Mouse (Mus musculus): ENCODE data around the gene Slc22a14. TPM values are rescaled to one million over a fixed set of nuclear protein-coding genes. Genes with fewer than 3 reads are reported as not detected.

The Slc22a14 gene
- polyA plus RNA-seq (2021): 0.26 TPM

DNA sequence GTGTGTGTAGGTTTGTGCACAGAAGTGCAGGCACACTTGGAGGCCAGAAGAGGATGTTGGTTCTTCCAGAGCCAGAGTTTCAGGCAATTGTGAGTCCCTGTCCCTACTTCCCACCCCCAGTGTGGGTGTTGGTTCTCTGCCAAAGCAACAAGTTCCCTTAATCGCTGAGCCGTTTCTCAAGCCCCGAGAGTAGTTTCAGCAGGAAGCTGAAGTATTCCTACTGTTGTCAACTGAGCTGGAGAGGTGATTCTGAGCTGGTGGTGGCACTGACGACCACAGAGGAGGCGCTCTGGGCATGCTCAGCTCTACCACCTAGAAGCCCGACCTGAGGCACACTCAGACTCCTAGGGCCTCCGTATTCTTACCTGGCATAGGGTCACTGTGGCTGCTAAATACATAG is at the start of gene Slc22a14:
Gene Slc22a14 (minus strand): TSS at position 270 of the 400 bp plus-strand sequence.
- H3K27me3 ChIP-seq: no peaks in the 10 kb centered on the region
- POLR2A ChIA-PET: no interaction called here
- in situ Hi-C loops (cut with MboI; ENCODE audit: low pct_unique_long_range_greater_than_20kb): no loop called here
- TF ChIP-seq CTCF (IDR thresholded peaks at IDR 0.05): no peak
- ATAC-seq (no peak), DNase-seq (ENCODE audit: low read depth, low spot score) (no peak)
- CTCF ChIA-PET: no interaction called here

DNA sequence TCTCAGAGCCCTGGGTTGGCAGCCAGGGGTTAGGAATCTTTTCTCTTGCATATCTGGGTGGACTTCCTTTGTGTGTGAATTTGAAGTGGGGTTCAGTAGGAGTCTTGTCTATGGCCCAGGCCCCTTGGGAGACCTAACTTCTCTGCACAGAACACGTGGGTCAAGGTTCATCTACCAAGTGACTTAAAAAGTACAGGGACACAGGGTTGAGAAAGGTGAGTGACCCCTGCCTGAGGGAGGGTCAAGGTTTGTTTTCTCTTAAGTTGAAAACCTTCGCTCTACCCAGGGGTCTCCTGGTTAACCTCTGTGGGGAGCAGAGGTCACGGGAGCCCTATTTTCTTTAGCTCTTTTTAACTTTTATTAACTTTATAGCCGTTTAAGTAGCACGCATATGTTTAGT is 44.5 kb upstream of the Slc22a14 start:
- CTCF ChIA-PET: no interaction called here
- no peak for TF ChIP-seq CTCF (IDR thresholded peaks at IDR 0.05)
- no peaks in the 10 kb centered on the region for H3K27me3 ChIP-seq
- ATAC-seq (no peak), DNase-seq (ENCODE audit: low read depth, low spot score) (no peak)
- POLR2A ChIA-PET: no interaction called here
- in situ Hi-C loops (cut with MboI; ENCODE audit: low pct_unique_long_range_greater_than_20kb): no loop called here

DNA sequence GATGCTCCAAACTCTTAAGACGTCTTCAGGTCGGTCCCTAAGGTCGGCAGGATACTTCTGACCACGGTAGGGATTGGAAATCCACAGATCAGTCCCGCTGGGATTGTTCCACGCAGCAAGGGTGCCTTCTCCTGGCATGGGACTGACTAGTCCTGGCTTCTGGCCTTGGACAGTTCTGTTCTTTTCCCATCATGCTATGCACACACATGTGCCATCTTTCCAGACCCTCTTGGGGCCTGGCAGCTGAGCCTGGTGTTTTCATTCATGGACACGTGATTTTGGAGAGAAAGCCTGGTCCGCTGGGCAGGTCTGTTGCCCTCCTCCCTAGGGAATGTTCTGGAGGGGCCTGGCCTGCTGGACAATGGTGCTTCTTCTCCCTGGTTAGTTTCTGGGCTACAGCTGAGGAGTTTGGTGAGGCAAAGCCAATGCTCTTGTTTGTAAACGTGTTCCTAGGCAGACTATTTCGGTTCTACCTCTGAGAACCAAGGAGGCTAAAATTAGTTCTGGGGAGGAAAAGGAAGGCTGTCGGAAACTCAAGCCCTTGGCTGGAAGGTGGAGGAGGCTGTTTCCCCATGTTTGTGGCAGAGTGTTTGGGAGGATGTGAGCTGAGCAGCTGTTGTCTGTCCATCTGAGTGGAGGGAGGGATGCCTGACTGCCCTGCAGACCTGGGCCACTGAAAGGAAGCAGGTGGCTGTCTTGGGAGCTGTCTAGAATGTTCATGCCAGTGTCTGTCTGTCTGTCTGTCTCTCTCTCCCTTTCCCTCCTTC is 43.7 kb upstream of the Slc22a14 start:
- ATAC-seq (no peak), DNase-seq (ENCODE audit: low read depth, low spot score) (no peak)
- CTCF ChIA-PET: no interaction called here
- no peaks in the 10 kb centered on the region for H3K27me3 ChIP-seq
- TF ChIP-seq CTCF (IDR thresholded peaks at IDR 0.05): no peak
- POLR2A ChIA-PET: no interaction called here
- in situ Hi-C loops (cut with MboI; ENCODE audit: low pct_unique_long_range_greater_than_20kb): no loop called here

DNA sequence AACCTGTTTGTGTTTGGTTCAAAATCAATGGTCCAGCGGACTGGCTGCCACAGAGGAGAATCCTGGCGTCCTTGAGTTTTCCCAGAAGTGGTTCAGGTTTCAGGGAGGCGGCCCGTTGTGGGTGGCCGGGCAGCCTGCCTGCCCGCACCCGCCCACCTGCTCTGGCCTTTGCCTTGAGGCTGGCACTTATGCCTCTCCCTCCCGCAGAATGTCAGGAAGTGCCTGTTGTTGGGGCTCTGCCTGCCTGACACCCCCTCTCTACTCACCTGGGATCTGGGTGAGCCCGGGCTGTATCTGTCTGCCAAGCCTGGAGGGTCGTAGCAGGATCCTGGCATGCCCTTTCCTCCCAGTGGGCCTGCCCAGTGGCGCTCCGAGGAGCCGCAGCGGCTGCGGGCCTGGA is 42.5 kb upstream of the Slc22a14 start:
- in situ Hi-C loops (cut with MboI; ENCODE audit: low pct_unique_long_range_greater_than_20kb): no loop called here
- H3K27me3 ChIP-seq: no peaks in the 10 kb centered on the region
- ChIA-PET CTCF (interaction anchor here (1.1 kb wide), 1 partner anchor 8 kb away, joined by 5 read pairs; no protein-coding TSS in a partner anchor), POLR2A (no interaction called here)
- DNase-seq (ENCODE audit: low read depth, low spot score) (no peak), ATAC-seq (no peak)
- TF ChIP-seq CTCF (IDR thresholded peaks at IDR 0.05): no peak

DNA sequence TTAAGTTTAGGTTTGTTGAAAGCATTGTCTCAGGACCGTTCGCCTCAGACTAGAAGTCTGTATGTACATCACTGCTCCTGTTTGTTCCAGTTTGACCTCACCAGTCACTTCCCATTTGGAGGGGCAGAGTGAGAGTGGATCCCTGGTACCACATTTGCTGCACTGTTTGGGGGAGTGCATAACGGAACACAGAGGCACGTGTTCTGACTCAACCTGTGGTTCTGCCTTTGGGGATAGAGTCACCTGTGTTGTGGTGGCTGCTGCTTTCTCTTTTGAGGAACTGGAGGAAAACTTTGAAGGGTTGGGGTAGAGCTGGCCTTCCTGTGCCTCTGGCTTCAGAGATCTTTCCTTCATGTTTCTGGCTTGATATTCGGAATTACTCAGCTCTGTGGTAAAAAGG is 38.7 kb upstream of the Slc22a14 start:
- no peak for ATAC-seq
- DNase-seq (ENCODE audit: low read depth, low spot score): no peak
- no peaks in the 10 kb centered on the region for H3K27me3 ChIP-seq
- ChIA-PET CTCF (no interaction called here), POLR2A (no interaction called here)
- in situ Hi-C loops (cut with MboI; ENCODE audit: low pct_unique_long_range_greater_than_20kb): loop anchor here (5.0 kb wide), 1 partner anchor 42 kb away; no protein-coding TSS in a partner anchor
- TF ChIP-seq CTCF (IDR thresholded peaks at IDR 0.05): no peak

DNA sequence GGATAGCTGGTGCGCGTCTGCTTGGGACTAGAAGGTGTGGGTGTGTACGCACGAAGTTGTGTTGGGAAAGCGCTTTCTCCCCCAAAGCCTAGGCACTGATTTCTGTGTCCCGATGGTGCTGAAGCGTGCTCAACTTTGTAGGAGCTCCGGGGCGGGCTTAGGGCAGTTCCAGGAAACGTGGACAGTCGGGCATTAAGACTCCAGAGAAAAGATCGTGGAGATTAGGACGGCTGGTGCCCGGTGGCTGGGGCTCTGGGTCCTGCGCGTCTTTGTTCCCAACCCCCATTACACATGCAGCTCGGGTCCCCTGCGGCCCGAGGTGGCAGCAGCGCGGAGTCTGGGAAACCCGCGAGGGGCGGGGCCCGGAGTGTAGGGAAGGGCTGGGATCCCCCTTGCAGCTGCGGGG is 37.9 kb upstream of the Slc22a14 start:
- TF ChIP-seq CTCF (IDR thresholded peaks at IDR 0.05): no peak
- DNase-seq (ENCODE audit: low read depth, low spot score) (no peak), ATAC-seq (peak; percentile 1)
- no peaks in the 10 kb centered on the region for H3K27me3 ChIP-seq
- ChIA-PET CTCF (no interaction called here), POLR2A (no interaction called here)
- in situ Hi-C loops (cut with MboI; ENCODE audit: low pct_unique_long_range_greater_than_20kb): loop anchor here (5.0 kb wide), 1 partner anchor 41 kb away; no protein-coding TSS in a partner anchor

DNA sequence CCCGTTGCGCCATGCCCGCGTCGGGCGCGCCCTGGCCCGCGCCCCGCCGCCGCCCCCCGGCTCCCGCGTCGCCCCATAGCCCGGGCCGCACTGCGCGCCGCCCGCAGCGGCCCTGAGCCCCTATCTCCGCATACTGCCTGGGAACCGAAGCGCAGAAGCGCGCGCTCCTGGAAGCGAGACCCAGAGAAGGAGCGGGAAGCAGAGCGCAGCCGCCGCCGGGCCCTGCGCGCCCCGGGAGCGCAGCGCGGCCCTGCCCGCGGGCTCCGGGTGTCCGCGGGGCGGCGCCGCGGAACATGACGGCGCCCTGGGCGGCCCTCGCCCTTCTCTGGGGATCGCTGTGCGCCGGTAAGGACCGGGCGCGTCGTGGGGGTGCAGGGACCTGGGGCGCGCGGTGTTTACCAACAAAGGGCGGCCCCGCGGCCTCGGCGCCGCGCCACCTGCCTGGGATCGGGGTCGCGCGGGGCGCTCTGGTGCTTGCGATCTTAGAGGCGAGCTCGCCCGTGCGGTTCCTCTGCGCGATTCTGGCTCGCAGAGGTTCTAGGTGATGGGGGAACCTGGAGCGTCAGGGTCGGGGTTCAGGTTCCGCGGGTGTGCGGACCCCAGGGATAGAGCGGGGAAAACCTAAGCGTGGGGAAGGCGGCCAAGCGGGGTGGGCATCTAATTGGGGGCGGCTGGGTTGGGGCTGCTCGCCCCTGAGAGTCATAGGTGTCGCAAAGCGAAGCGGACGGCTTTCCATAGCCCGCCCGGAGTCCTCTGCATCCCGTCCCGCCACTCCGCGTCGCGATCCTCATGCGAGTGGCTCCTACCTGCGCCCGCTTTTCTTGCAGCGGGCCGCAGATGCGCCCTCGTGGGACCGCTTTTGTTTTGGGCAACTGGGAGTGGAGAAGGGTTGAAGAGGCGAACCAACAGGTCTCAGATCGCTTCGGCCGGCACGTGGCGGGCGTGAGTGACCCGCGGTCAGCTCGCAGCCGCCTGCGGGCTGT is 37.2 kb upstream of the Slc22a14 start:
- in situ Hi-C loops (cut with MboI; ENCODE audit: low pct_unique_long_range_greater_than_20kb): loop anchor here (5.0 kb wide), 1 partner anchor 40 kb away; no protein-coding TSS in a partner anchor
- CTCF ChIA-PET: interaction anchor here (1.0 kb wide), 1 partner anchor 42 kb away, joined by 4 read pairs; the partner anchor contains the start of gene Exog
- no peak for DNase-seq (ENCODE audit: low read depth, low spot score)
- POLR2A ChIA-PET: no interaction called here
- ATAC-seq: peak; percentile 33
- H3K27me3 ChIP-seq: no peaks in the 10 kb centered on the region
- no peak for TF ChIP-seq CTCF (IDR thresholded peaks at IDR 0.05)

DNA sequence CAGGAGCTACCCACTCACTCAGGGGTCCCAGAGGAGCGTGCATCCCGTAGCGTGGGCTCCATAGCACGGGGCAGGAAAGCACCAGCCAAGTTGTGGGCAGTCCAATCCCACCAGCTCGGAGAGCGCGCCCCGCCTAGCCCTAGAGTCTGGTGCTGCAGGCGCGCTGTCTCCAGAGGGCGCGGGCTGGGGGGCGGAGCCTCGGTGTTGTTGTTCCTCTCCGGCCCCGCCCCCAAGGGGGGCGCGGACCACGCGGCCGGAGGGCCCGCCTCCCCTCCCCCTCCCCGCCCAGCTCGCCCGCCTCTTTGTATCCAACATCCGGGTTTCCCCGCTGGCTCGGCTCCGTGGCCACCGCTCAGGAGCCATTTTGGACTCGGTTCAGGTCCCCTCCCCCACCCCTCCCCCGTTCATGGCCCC is 36.5 kb upstream of the Slc22a14 start, which contains the start of gene Acvr2b:
Gene Acvr2b (plus strand): TSS at position 318 of the 414 bp plus-strand sequence.
- ChIA-PET POLR2A (no interaction called here), CTCF (interaction anchor here (1.0 kb wide), 1 partner anchor 43 kb away, joined by 4 read pairs; the partner anchor contains the start of gene Exog)
- DNase-seq (ENCODE audit: low read depth, low spot score) (peak; percentile 55), ATAC-seq (peak; percentile 92)
- no peaks in the 10 kb centered on the region for H3K27me3 ChIP-seq
- in situ Hi-C loops (cut with MboI; ENCODE audit: low pct_unique_long_range_greater_than_20kb): loop anchor here (5.0 kb wide), 1 partner anchor 40 kb away; no protein-coding TSS in a partner anchor
- TF ChIP-seq CTCF (IDR thresholded peaks at IDR 0.05): no peak

DNA sequence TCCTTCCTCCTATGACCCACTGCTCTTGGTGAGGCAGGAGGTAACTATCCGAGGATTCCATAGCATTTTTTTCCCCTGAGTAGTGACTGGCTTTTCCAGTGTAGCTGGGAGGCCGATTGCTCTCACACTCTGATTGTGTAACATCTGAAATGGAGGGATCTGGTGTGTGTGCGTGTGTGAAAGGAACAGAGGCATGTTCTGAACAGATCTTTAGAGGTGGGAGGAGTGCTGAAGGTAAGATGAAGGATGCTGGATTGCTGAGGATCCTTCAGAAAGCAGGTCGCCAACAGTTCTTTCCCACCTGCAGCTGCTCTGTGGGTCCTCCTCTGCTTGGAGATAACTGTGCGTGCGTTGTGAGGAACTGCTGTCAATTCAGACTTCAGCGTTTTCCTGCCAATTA is 36.0 kb upstream of the Slc22a14 start:
- in situ Hi-C loops (cut with MboI; ENCODE audit: low pct_unique_long_range_greater_than_20kb): loop anchor here (5.0 kb wide), 1 partner anchor 39 kb away; no protein-coding TSS in a partner anchor
- no peak for TF ChIP-seq CTCF (IDR thresholded peaks at IDR 0.05)
- peak; percentile 32 for ATAC-seq
- DNase-seq (ENCODE audit: low read depth, low spot score): no peak
- no peaks in the 10 kb centered on the region for H3K27me3 ChIP-seq
- ChIA-PET POLR2A (no interaction called here), CTCF (interaction anchor here (1.0 kb wide), 1 partner anchor 43 kb away, joined by 4 read pairs; the partner anchor contains the start of gene Exog)

DNA sequence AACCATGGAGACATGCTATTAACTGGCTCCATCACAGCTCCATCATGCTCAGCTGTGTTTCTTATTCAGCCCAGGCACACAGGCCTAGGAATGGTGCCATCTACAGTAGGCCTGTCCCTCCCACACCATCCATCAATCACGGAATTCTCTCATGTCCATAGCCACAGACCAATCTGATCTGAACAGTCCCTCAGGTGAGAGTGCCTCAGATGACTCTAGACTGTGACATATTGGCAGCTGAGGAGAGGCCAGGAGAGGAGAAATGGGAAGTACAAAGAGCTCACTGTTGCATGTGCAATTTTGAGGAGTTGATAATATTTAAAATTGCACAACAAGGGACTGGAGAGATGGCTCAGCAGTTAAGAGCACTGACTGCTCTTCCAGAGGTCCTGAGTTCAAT is 29.5 kb upstream of the Slc22a14 start:
- in situ Hi-C loops (cut with MboI; ENCODE audit: low pct_unique_long_range_greater_than_20kb): no loop called here
- no peak for TF ChIP-seq CTCF (IDR thresholded peaks at IDR 0.05)
- DNase-seq (ENCODE audit: low read depth, low spot score): no peak
- CTCF ChIA-PET: interaction anchor here (1.3 kb wide), 1 partner anchor 12 kb away, joined by 3 read pairs; no protein-coding TSS in a partner anchor
- POLR2A ChIA-PET: no interaction called here
- no peak for ATAC-seq
- no peaks in the 10 kb centered on the region for H3K27me3 ChIP-seq
